Mouse (Mus musculus): ENCODE data around the gene Ank2. TPM values are rescaled to one million over a fixed set of nuclear protein-coding genes. Genes with fewer than 3 reads are reported as not detected.

Ank2 gene
- polyA plus RNA-seq, 1 experiment, result 1.1 TPM

- Histone ChIP-seq H3K36me3 (ENCODE audit: control insufficient read depth, insufficient read depth, low read length) (no peaks in the 10 kb centered on the region), H3K27ac (ENCODE audit: insufficient read depth, low read depth, low read length) (no peak overlapping the region), H3K27me3 (ENCODE audit: control insufficient read depth, insufficient read depth, low read length) (no peaks in the 10 kb centered on the region; the same call in 1 of the 2 replicates), H3K4me1 (ENCODE audit: control insufficient read depth, insufficient read depth, insufficient read length, low read length) (no peaks in the 10 kb centered on the region), H3K4me3 (ENCODE audit: low read depth, low read length) (no peak overlapping the region)
- WGBS, result 11% methylated on average over 16 of the region's 16 CpGs
- TF ChIP-seq CTCF (IDR thresholded peaks at IDR 0.05; ENCODE audit: extremely low read depth, insufficient read length, insufficient replicate concordance, low read depth, low read length) (no peak), POLR2A (IDR thresholded peaks at IDR 0.05; ENCODE audit: low read depth, low read length) (no peak)
Observed at GRCm38 (mm10) chr3:127225167-127225798, 273.9 kb downstream of the Ank2 start.

GRCm38 (mm10) chr3:127224315-127225166, 274.6 kb downstream of the Ank2 start:
- WGBS, result 58% methylated on average over 13 of the region's 13 CpGs
- Histone ChIP-seq H3K27me3 (ENCODE audit: control insufficient read depth, insufficient read depth, low read length) (no peaks in the 10 kb centered on the region; the same call in 1 of the 2 replicates), H3K27ac (ENCODE audit: insufficient read depth, low read depth, low read length) (no peak overlapping the region), H3K4me3 (ENCODE audit: low read depth, low read length) (no peak overlapping the region), H3K4me1 (ENCODE audit: control insufficient read depth, insufficient read depth, insufficient read length, low read length) (no peaks in the 10 kb centered on the region), H3K36me3 (ENCODE audit: control insufficient read depth, insufficient read depth, low read length) (no peaks in the 10 kb centered on the region)
- TF ChIP-seq CTCF (IDR thresholded peaks at IDR 0.05; ENCODE audit: extremely low read depth, insufficient read length, insufficient replicate concordance, low read depth, low read length), result no peak
- TF ChIP-seq POLR2A (IDR thresholded peaks at IDR 0.05; ENCODE audit: low read depth, low read length), result no peak

DNA sequence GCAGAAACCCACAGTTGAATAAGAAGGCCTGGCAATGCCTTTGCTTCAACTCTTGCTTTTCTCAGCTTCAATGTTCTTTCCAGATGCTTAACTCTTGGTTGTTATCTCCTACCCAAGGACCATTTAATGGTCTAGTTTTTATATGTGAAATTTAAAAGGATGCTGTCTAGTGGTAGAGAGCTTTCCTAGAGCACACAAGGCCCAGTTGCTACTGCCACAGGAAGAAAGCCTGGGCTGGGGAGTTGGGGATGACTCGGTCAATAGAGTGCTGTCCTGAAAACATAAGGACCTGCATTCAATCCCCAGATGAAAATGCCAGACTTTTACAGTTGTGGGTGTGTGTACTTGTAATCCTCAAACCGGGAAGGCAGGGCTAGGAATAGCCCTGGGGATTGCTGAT, 277.1 kb downstream of the Ank2 start:
- TF ChIP-seq POLR2A (IDR thresholded peaks at IDR 0.05; ENCODE audit: low read depth, low read length) (no peak), CTCF (IDR thresholded peaks at IDR 0.05; ENCODE audit: extremely low read depth, insufficient read length, insufficient replicate concordance, low read depth, low read length) (no peak)
- no peaks in the 10 kb centered on the region for H3K36me3 ChIP-seq (ENCODE audit: control insufficient read depth, insufficient read depth, low read length)
- 73% methylated on average over 2 of the region's 2 CpGs for WGBS
- no peak overlapping the region for H3K27ac ChIP-seq (ENCODE audit: insufficient read depth, low read depth, low read length)
- no peaks in the 10 kb centered on the region for H3K4me1 ChIP-seq (ENCODE audit: control insufficient read depth, insufficient read depth, insufficient read length, low read length)
- H3K4me3 ChIP-seq (ENCODE audit: low read depth, low read length), result no peak overlapping the region
- no peaks in the 10 kb centered on the region; the same call in 1 of the 2 replicates for H3K27me3 ChIP-seq (ENCODE audit: control insufficient read depth, insufficient read depth, low read length)

GRCm38 (mm10) chr3:127220859-127221258, 278.3 kb downstream of the Ank2 start:
- WGBS, result 88% methylated on average over 9 of the region's 9 CpGs
- Histone ChIP-seq H3K27ac (ENCODE audit: insufficient read depth, low read depth, low read length) (no peak overlapping the region), H3K4me1 (ENCODE audit: control insufficient read depth, insufficient read depth, insufficient read length, low read length) (no peaks in the 10 kb centered on the region), H3K27me3 (ENCODE audit: control insufficient read depth, insufficient read depth, low read length) (no peaks in the 10 kb centered on the region; the same call in 1 of the 2 replicates), H3K4me3 (ENCODE audit: low read depth, low read length) (no peak overlapping the region), H3K36me3 (ENCODE audit: control insufficient read depth, insufficient read depth, low read length) (no peaks in the 10 kb centered on the region)
- TF ChIP-seq POLR2A (IDR thresholded peaks at IDR 0.05; ENCODE audit: low read depth, low read length), result no peak

DNA sequence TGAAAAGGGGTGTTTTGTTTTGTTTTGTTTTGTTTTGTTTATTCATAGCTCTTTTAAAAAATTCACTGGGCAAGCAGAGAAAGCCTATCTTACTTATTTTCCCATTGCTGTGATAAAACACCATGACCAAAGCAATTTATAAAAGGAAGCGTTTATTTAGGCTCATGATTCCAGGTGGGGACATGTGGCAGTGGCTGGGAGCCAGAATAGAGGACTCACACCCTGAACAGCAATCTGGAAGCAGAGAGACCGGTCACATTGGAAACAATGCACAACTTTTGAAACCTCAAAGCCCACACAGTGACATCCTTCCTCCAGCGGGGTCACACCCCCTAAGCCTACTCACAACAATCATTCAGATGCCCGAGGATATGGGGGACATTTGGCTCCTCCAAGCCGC, 285.6 kb downstream of the Ank2 start:
- H3K27ac ChIP-seq (ENCODE audit: insufficient read depth, low read depth, low read length), result no peak overlapping the region
- H3K27me3 ChIP-seq (ENCODE audit: control insufficient read depth, insufficient read depth, low read length), result no peaks in the 10 kb centered on the region
- TF ChIP-seq CTCF (IDR thresholded peaks at IDR 0.05; ENCODE audit: extremely low read depth, insufficient read length, insufficient replicate concordance, low read depth, low read length) (no peak), POLR2A (IDR thresholded peaks at IDR 0.05; ENCODE audit: low read depth, low read length) (no peak)
- no peaks in the 10 kb centered on the region for H3K36me3 ChIP-seq (ENCODE audit: control insufficient read depth, insufficient read depth, low read length)
- H3K4me1 ChIP-seq (ENCODE audit: control insufficient read depth, insufficient read depth, insufficient read length, low read length), result no peaks in the 10 kb centered on the region
- H3K4me3 ChIP-seq (ENCODE audit: low read depth, low read length), result no peak overlapping the region
- 62% methylated on average over 5 of the region's 5 CpGs for WGBS

DNA sequence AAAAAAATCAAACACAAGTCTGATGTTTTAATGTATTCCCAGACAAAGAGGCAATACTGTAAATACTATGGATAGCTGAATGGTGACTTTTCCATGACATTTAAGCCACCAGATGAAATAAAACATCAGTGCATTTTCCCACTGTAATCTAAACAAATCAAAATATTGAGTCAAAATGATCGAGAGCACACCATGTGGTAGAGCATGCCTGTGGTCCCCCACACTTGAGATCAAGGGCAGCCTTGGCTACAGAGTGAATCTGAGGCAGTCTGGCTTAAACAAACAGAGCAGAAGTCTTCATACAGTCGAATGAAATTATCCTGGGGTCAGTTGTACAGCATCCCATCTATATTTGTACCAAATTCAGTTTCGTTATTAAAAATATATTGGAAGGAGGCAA, 288.0 kb downstream of the Ank2 start:
- H3K27me3 ChIP-seq (ENCODE audit: control insufficient read depth, insufficient read depth, low read length), result no peaks in the 10 kb centered on the region
- no peak for TF ChIP-seq POLR2A (IDR thresholded peaks at IDR 0.05; ENCODE audit: low read depth, low read length)
- no peak for TF ChIP-seq CTCF (IDR thresholded peaks at IDR 0.05; ENCODE audit: extremely low read depth, insufficient read length, insufficient replicate concordance, low read depth, low read length)
- H3K4me1 ChIP-seq (ENCODE audit: control insufficient read depth, insufficient read depth, insufficient read length, low read length), result no peaks in the 10 kb centered on the region
- no peaks in the 10 kb centered on the region for H3K36me3 ChIP-seq (ENCODE audit: control insufficient read depth, insufficient read depth, low read length)
- 53% methylated on average over 3 of the region's 3 CpGs for WGBS
- H3K4me3 ChIP-seq (ENCODE audit: low read depth, low read length), result no peak overlapping the region
- no peak overlapping the region for H3K27ac ChIP-seq (ENCODE audit: insufficient read depth, low read depth, low read length)

GRCm38 (mm10) chr3:127210552-127210951, 288.6 kb downstream of the Ank2 start:
- TF ChIP-seq POLR2A (IDR thresholded peaks at IDR 0.05; ENCODE audit: low read depth, low read length) (no peak), CTCF (IDR thresholded peaks at IDR 0.05; ENCODE audit: extremely low read depth, insufficient read length, insufficient replicate concordance, low read depth, low read length) (no peak)
- Histone ChIP-seq H3K36me3 (ENCODE audit: control insufficient read depth, insufficient read depth, low read length) (no peaks in the 10 kb centered on the region), H3K4me3 (ENCODE audit: low read depth, low read length) (no peak overlapping the region), H3K27ac (ENCODE audit: insufficient read depth, low read depth, low read length) (no peak overlapping the region), H3K4me1 (ENCODE audit: control insufficient read depth, insufficient read depth, insufficient read length, low read length) (no peaks in the 10 kb centered on the region), H3K27me3 (ENCODE audit: control insufficient read depth, insufficient read depth, low read length) (no peaks in the 10 kb centered on the region)
- 26% methylated on average over 4 of the region's 4 CpGs for WGBS

Data from small intestine, adult 2 months (tissue).